Mouse (Mus musculus): Measurements from ENCODE around the gene Trit1. TPM values are rescaled to one million over a fixed set of nuclear protein-coding genes. Genes with fewer than 3 reads are reported as not detected.

Gene Trit1
- total RNA-seq, 2 experiments from 2014 or later: 5.4 to 6.4 TPM

DNA sequence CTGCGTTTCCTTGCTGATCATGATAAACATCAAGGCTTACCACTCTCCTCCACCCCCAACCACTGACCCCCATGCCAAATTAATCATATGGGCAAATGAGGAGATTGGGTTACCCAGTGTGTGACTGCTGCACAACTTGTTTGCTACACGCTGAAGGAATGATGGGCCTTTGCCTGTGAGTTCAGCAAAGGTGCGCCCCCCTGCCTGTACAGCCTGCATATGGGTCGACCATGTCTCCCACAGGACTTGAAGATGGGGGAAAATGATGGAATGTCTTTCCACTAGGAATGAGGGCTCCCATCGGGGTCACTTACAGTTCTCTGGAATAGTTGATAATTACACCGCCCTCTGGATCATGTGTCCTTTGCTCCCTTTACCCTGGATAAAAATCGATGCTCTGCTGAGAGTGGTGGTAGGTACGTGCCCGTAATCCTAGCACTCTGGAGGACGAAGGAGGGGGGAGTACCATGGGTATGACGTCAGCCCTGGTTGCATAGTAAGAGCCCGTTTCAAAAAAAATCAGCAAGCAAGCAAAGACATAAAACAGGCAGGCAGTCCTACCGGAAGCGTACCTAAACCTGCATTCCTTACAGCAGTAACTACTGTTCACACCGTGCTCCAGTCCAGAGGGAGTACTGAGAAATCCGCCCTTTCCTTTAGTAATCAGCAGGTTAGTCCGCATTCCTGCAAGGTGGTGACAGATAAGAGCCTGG, 76.8 kb downstream of the Trit1 start:
- DNase-seq (ENCODE audit: low spot score): no peak
- intact Hi-C loops (cut with DNase I): no loop called here

- DNase-seq (ENCODE audit: low spot score): no peak
- intact Hi-C loops (cut with DNase I): no loop called here
Measured at GRCm38 (mm10) chr4:123093869-123094268, 77.5 kb downstream of the Trit1 start.

Other genes with a start within 250 kb of the Trit1 start
- 10 to 100 TPM; 35.1 to 38.7 TPM for gene Ppt1, start 180.4 kb upstream of the Trit1 start, total RNA-seq (2021)
- 10 to 100 TPM; 52.6 to 54.5 TPM for gene Cap1, start 130.5 kb upstream of the Trit1 start, total RNA-seq (2021)
- gene Mfsd2a, start 55.4 kb upstream of the Trit1 start, total RNA-seq (2021): not detected
- gene Mycl, start 20.9 kb upstream of the Trit1 start, total RNA-seq (2021): under 1 TPM; 0.08 to 0.53 TPM
- not detected for gene Bmp8b, start 88.6 kb downstream of the Trit1 start, total RNA-seq (2021)
- gene Oxct2b, start 99.7 kb downstream of the Trit1 start, total RNA-seq (2021): not detected
- 10 to 100 TPM; 20.2 to 24.4 TPM for gene Ppie, start 123.4 kb downstream of the Trit1 start, total RNA-seq (2021)
- under 1 TPM; 0.05 to 0.14 TPM for gene Hpcal4, start 166.6 kb downstream of the Trit1 start, total RNA-seq (2021)
- gene Nt5c1a, start 184.9 kb downstream of the Trit1 start, total RNA-seq (2021): 10 to 100 TPM; 51.3 to 56.6 TPM
- gene Heyl, start 217.0 kb downstream of the Trit1 start, total RNA-seq (2021): 10 to 100 TPM; 19.1 to 21.3 TPM
- gene Pabpc4, start 245.8 kb downstream of the Trit1 start, total RNA-seq (2021): 100 to 1,000 TPM; 334 to 358 TPM